Mouse (Mus musculus): ENCODE data around the gene Gtf2h3. TPM values are rescaled to one million over a fixed set of nuclear protein-coding genes. Genes with fewer than 3 reads are reported as not detected.
"Not testable (repeated sequence)": the region's sequence is repeated elsewhere in the genome, so short reads cannot be mapped to it uniquely, and the experiment has no call there.

Gtf2h3 gene
- polyA plus RNA-seq, 1 experiment, result 46.1 TPM

GRCm38 (mm10) chr5:124536776-124537175 is 42.2 kb upstream of the Gtf2h3 start:
- peak; percentile 46 for DNase-seq
- H3K4me1 ChIP-seq (ENCODE audit: control insufficient read depth, insufficient read depth, low read length), result no peaks in the 10 kb centered on the region
- no peak for TF ChIP-seq CTCF (IDR thresholded peaks at IDR 0.05; ENCODE audit: borderline replicate concordance, insufficient read depth, low read depth, low read length)
- no peak overlapping the region for H3K27ac ChIP-seq (ENCODE audit: insufficient read depth, low read length)
- 5% methylated on average over 17 of the region's 17 CpGs for WGBS
- H3K27me3 ChIP-seq (ENCODE audit: control insufficient read depth, insufficient read depth, low read length), result no peaks in the 10 kb centered on the region
- no peak overlapping the region for H3K4me3 ChIP-seq (replicated peaks; ENCODE audit: insufficient read depth, low read depth, low read length)

DNA sequence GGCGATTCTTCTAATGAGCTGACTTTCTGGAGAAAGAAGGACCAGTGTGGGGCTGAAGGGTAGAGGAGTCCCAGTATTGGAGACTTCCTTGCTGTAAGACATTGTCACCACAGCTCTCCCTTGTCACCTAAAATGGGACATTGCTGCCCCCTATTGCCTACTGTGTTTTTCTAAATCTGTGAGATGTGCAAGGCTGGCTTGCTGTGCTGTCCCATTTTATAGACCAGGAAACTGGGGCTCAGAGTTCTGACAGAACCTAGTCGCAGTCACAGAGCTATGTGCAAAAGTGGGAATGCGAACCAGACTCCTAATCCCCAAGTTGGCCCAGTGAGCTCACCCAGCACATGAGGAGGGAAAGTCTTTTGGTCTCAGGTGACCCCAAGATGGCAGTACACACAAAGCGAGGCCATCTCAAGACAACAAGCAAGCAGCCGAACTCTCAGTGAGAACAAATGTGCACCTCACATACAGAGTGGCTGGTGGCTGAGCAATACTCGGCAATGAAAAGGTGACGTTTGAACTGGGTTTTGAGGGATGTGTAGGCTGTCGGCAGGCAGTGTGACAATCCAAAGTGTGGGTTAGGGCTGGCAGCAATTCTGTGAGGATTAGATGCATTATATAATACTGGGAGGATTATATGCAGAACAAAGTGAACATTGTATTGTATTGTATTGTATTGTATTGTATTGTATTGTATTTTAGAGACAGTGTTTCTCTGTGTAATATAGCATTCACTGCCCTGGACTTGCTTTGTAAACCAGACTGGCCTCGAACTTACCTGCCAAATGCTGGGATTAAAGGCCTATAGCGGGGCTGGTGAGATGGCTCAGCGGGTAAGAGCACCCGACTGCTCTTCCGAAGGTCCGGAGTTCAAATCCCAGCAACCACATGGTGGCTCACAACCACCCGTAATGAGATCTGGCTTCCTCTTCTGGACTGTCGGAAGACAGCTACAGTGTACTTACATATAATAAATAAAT is 39.8 kb upstream of the Gtf2h3 start:
- peak; percentile 43 to 61 for DNase-seq
- Histone ChIP-seq H3K4me1 (ENCODE audit: control insufficient read depth, insufficient read depth, low read length) (no peaks in the 10 kb centered on the region; the same call in 1 of the 2 replicates), H3K27ac (ENCODE audit: insufficient read depth, low read length) (no peak overlapping the region), H3K4me3 (replicated peaks; ENCODE audit: insufficient read depth, low read depth, low read length) (no peak overlapping the region), H3K27me3 (ENCODE audit: control insufficient read depth, insufficient read depth, low read length) (no peaks in the 10 kb centered on the region)
- peak; percentile 59 for TF ChIP-seq CTCF (IDR thresholded peaks at IDR 0.05; ENCODE audit: borderline replicate concordance, insufficient read depth, low read depth, low read length)
- TF ChIP-seq POLR2A (IDR thresholded peaks at IDR 0.05; ENCODE audit: borderline replicate concordance, insufficient read depth, low read length), result no peak
- 78% methylated on average over 16 of the region's 16 CpGs for WGBS

- no peak for DNase-seq
- TF ChIP-seq CTCF (IDR thresholded peaks at IDR 0.05; ENCODE audit: borderline replicate concordance, insufficient read depth, low read depth, low read length) (no peak), POLR2A (IDR thresholded peaks at IDR 0.05; ENCODE audit: borderline replicate concordance, insufficient read depth, low read length) (no peak)
- no peak overlapping the region for H3K4me3 ChIP-seq (replicated peaks; ENCODE audit: insufficient read depth, low read depth, low read length)
- WGBS, result 75% methylated on average over 4 of the region's 4 CpGs
- H3K27me3 ChIP-seq (ENCODE audit: control insufficient read depth, insufficient read depth, low read length), result no peaks in the 10 kb centered on the region
- no peaks in the 10 kb centered on the region; the same call in 1 of the 2 replicates for H3K4me1 ChIP-seq (ENCODE audit: control insufficient read depth, insufficient read depth, low read length)
- no peak overlapping the region for H3K27ac ChIP-seq (ENCODE audit: insufficient read depth, low read length)
Observed at GRCm38 (mm10) chr5:124539905-124540304, 39.0 kb upstream of the Gtf2h3 start.

DNA sequence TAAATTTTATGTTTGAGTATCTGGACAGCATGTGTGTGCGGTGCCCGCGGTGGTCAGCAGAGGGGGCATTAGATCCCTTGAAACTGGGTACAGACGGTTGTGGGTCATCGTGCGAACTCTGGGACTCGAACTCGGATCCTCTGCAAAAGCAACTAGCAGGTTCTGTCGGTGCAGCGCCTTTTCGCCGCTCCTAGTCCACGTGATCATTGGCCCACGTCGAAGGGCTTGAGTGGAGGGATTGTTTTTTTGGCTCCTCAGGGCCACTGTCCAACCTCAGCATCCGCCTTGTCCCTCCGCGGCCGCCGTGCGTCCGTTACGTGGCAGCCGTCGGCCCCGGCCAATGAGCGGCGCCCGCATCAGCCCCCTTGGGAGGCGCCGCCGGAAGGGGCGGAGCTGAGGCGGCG is 38.6 kb upstream of the Gtf2h3 start, which contains the start of gene Tmed2:
Gene Tmed2, plus strand, starts transcription at position 313 of the 404 bp plus-strand sequence.
- H3K4me1 ChIP-seq (ENCODE audit: control insufficient read depth, insufficient read depth, low read length), result no peaks in the 10 kb centered on the region; the same call in 1 of the 2 replicates
- TF ChIP-seq CTCF (IDR thresholded peaks at IDR 0.05; ENCODE audit: borderline replicate concordance, insufficient read depth, low read depth, low read length) (no peak), POLR2A (IDR thresholded peaks at IDR 0.05; ENCODE audit: borderline replicate concordance, insufficient read depth, low read length) (no peak)
- WGBS, result 1% methylated on average over 33 of the region's 35 CpGs
- H3K27ac ChIP-seq (ENCODE audit: insufficient read depth, low read length), result no peak within 1 kb of the TSS
- no peaks in the 10 kb centered on the region for H3K27me3 ChIP-seq (ENCODE audit: control insufficient read depth, insufficient read depth, low read length)
- peak within 1 kb of the TSS; percentile 89 for H3K4me3 ChIP-seq (replicated peaks; ENCODE audit: insufficient read depth, low read depth, low read length)
- peak; percentile 98 for DNase-seq

DNA sequence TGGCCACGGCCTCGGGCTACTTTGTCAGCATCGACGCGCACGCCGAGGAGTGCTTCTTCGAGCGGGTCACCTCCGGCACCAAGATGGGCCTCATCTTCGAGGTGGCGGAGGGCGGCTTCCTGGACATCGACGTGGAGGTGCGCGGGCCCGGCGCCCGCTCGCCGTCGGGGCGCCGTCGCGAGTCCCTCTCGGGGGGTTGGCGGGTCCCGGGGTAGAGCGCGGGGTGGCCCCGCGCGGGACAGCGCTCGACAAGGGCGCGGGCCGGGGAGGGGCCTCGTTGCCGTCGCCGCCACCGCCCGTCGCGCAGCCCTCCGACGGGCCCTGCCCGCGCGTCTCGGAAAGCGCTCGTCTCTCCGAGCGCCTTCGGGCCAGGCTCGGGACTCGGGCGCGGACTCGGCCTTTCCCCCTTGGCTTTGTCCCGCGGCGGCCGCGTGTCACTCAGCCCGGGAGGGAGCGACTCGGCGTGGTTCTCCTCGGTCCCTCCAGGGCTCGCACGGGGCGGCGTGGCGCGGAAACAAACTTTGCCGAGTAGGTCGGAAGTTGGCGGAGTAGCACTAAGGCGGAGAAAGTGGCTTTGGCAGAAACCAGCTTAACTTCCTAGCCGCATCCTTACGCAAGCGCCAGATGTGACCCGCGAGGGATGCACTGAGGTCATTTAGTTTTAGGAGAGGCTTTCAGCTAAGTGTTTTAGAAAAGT is 37.9 kb upstream of the Gtf2h3 start:
- TF ChIP-seq POLR2A (IDR thresholded peaks at IDR 0.05; ENCODE audit: borderline replicate concordance, insufficient read depth, low read length), result no peak
- no peak for TF ChIP-seq CTCF (IDR thresholded peaks at IDR 0.05; ENCODE audit: borderline replicate concordance, insufficient read depth, low read depth, low read length)
- WGBS, result under 1% methylated on average over 77 of the region's 89 CpGs
- Histone ChIP-seq H3K4me1 (ENCODE audit: control insufficient read depth, insufficient read depth, low read length) (no peaks in the 10 kb centered on the region; the same call in 1 of the 2 replicates), H3K4me3 (replicated peaks; ENCODE audit: insufficient read depth, low read depth, low read length) (peak overlapping the region; percentile 89), H3K27me3 (ENCODE audit: control insufficient read depth, insufficient read depth, low read length) (no peaks in the 10 kb centered on the region), H3K27ac (ENCODE audit: insufficient read depth, low read length) (no peak overlapping the region)
- peak; percentile 50 to 55 for DNase-seq

- TF ChIP-seq POLR2A (IDR thresholded peaks at IDR 0.05; ENCODE audit: borderline replicate concordance, insufficient read depth, low read length), result no peak
- TF ChIP-seq CTCF (IDR thresholded peaks at IDR 0.05; ENCODE audit: borderline replicate concordance, insufficient read depth, low read depth, low read length), result no peak
- Histone ChIP-seq H3K4me1 (ENCODE audit: control insufficient read depth, insufficient read depth, low read length) (no peaks in the 10 kb centered on the region; the same call in 1 of the 2 replicates), H3K27ac (ENCODE audit: insufficient read depth, low read length) (no peak overlapping the region), H3K4me3 (replicated peaks; ENCODE audit: insufficient read depth, low read depth, low read length) (peak overlapping the region; percentile 89), H3K27me3 (ENCODE audit: control insufficient read depth, insufficient read depth, low read length) (no peaks in the 10 kb centered on the region)
- DNase-seq, result peak in 1 of 2 experiments; percentile 8
- 7% methylated on average over 8 of the region's 8 CpGs for WGBS
Observed at GRCm38 (mm10) chr5:124541602-124541973, 37.4 kb upstream of the Gtf2h3 start.

DNA sequence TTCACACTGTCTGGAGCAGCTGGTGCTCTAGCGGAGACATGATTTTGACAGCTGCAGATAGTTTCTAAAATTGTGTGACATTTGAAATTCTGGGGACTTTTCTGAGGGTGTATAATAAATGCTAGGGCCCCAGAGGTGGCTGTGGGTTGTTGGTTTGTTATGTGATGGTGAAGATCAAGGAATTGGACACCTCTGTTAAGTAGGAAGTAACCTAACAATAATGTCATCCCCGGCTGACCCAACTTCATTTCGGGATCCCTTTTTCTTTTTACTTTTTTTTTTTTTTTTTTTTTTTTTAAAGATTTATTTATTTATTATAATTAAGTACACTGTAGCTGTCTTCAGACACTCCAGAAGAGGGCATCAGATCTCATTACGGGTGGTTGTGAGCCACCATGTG is 28.2 kb upstream of the Gtf2h3 start:
- DNase-seq; H3K4me3 ChIP-seq (replicated peaks; ENCODE audit: insufficient read depth, low read depth, low read length); H3K27me3 ChIP-seq (ENCODE audit: control insufficient read depth, insufficient read depth, low read length); H3K4me1 ChIP-seq (ENCODE audit: control insufficient read depth, insufficient read depth, low read length); H3K27ac ChIP-seq (ENCODE audit: insufficient read depth, low read length): not testable (repeated sequence)
- WGBS, result 80% methylated on average over 4 of the region's 4 CpGs

- peak overlapping the region; percentile 37 for H3K4me3 ChIP-seq (replicated peaks; ENCODE audit: insufficient read depth, low read depth, low read length)
- not testable (repeated sequence) for H3K4me1 ChIP-seq (ENCODE audit: control insufficient read depth, insufficient read depth, low read length); H3K27ac ChIP-seq (ENCODE audit: insufficient read depth, low read length); H3K27me3 ChIP-seq (ENCODE audit: control insufficient read depth, insufficient read depth, low read length); DNase-seq
- WGBS, result 27% methylated on average over 5 of the region's 5 CpGs
Observed at GRCm38 (mm10) chr5:124551349-124552093, 27.4 kb upstream of the Gtf2h3 start.

Measured in cerebellum, adult 2 months (tissue).